Mouse (Mus musculus) G1E (cell line): ENCODE results near the gene Tbc1d22a.

Source experiments
- CTCF ChIP-seq: IDR thresholded peaks from 2 replicates; pipeline ENCODE4 v1.5.1; 2012; ENCODE audit warnings: low read depth, low read length, inconsistent platforms, mixed read lengths
- GATA1 ChIP-seq: IDR thresholded peaks from 2 replicates; pipeline ENCODE4 v1.6.1; 2012; ENCODE audit warnings: borderline replicate concordance, low read length, inconsistent platforms, mixed read lengths
- TAL1 ChIP-seq: conservative IDR thresholded peaks from 2 replicates; pipeline ENCODE4 v1.6.1; 2012; ENCODE audit warnings: low read depth, low read length, inconsistent platforms, mixed read lengths

- TF ChIP-seq CTCF, result no peak
- no peak for TF ChIP-seq TAL1
- no peak for TF ChIP-seq GATA1
Observed at GRCm38 (mm10) chr15:86250269-86250668, 36.0 kb downstream of the Tbc1d22a start.
